Mouse (Mus musculus) neutrophil, adult 59 days (primary cell): ENCODE results near the gene Cyp2d10. TPM values are rescaled to one million over a fixed set of nuclear protein-coding genes. Genes with fewer than 3 reads are reported as not detected.

ENCODE experiments used
- total RNA-seq, 2 experiments: library from RNA; stranded (reverse); gene quantifications; 1 replicate in 1 of 2; 2 replicates in 1 of 2; pipeline ENCODE4 v1.2.4; 2023

Gene Cyp2d10
- total RNA-seq = not detected

DNA sequence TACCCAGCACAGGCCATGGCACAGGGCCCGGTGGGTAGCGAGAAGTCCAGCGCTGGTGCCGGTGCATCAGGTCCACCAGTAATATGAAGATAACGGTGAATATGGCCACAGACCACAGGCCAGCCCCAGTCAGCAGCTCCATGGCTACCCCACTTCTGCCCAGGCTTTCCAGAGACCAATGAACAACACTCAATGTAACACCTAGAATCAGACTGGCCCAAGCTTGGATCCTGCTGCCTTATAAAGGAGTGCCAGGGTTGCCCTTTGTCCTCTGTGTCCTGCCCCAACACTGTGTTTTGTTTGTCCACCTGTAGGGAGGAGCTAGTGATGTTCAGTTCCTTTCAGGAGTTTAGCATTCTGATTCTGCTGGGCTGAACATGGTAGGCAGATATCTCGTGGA, at the start of gene Cyp2d10:
Gene Cyp2d10 (minus strand): TSS at position 215 of the 400 bp plus-strand sequence.

GRCm38 (mm10) chr15:82433137-82433536, 26.1 kb upstream of the Cyp2d10 start, which contains the start of gene Cyp2d9:
Gene Cyp2d9 (plus strand): TSS chr15:82433437.

GRCm38 (mm10) chr15:82393922-82394321, 13.1 kb downstream of the Cyp2d10 start, which contains the start of gene Cyp2d11:
Gene Cyp2d11 (minus strand): TSS chr15:82394022.

GRCm38 (mm10) chr15:82379871-82380713, 26.9 kb downstream of the Cyp2d10 start, which contains the start of gene Cyp2d22:
Gene Cyp2d22 (minus strand): TSS chr15:82380260.

GRCm38 (mm10) chr15:82354126-82354945, 52.7 kb downstream of the Cyp2d10 start, which contains the start of gene Ndufa6:
Gene Ndufa6 (minus strand): TSS chr15:82354322.

Other genes starting within 250 kb of the Cyp2d10 start
- under 1 TPM in 1 of 2 experiments, not detected in 1; 0.40 TPM for gene Shisa8, start 194.4 kb downstream of the Cyp2d10 start, total RNA-seq
- 1 to 10 TPM; 1.8 to 4.3 TPM for gene Tnfrsf13c, start 182.8 kb downstream of the Cyp2d10 start, total RNA-seq
- gene Cenpm, start 162.4 kb downstream of the Cyp2d10 start, total RNA-seq = 10 to 100 TPM; 11.5 to 16.9 TPM
- gene 1500009C09Rik, start 154.8 kb downstream of the Cyp2d10 start, total RNA-seq = not detected
- gene Sept3, start 132.3 kb downstream of the Cyp2d10 start, total RNA-seq = not detected
- gene Wbp2nl, start 108.2 kb downstream of the Cyp2d10 start, total RNA-seq = under 1 TPM; 0.35 to 0.42 TPM
- gene Naga, start 68.3 kb downstream of the Cyp2d10 start, total RNA-seq = 100 to 1,000 TPM in 1 of 2 experiments, 10 to 100 TPM in 1; 93.8 to 108 TPM
- 1 to 10 TPM; 1.8 to 2.8 TPM for gene Pheta2, start 68.3 kb downstream of the Cyp2d10 start, total RNA-seq
- gene Smdt1, start 68.2 kb downstream of the Cyp2d10 start, total RNA-seq = 100 to 1,000 TPM in 1 of 2 experiments, 10 to 100 TPM in 1; 83.7 to 103 TPM
- gene Ndufa6, start 52.9 kb downstream of the Cyp2d10 start, total RNA-seq = 10 to 100 TPM; 79.4 to 88.3 TPM
- gene Cyp2d22, start 26.9 kb downstream of the Cyp2d10 start, total RNA-seq = 1 to 10 TPM in 1 of 2 experiments, under 1 TPM in 1; 0.99 to 1.5 TPM
- gene Cyp2d11, start 13.2 kb downstream of the Cyp2d10 start, total RNA-seq = not detected
- gene Cyp2d9, start 26.2 kb upstream of the Cyp2d10 start, total RNA-seq = not detected
- gene Cyp2d12, start 147.9 kb upstream of the Cyp2d10 start, total RNA-seq = not detected
- gene Cyp2d34, start 213.8 kb upstream of the Cyp2d10 start, total RNA-seq = not detected